Mouse (Mus musculus): ENCODE data around the gene Jsrp1.

- TF ChIP-seq CTCF (conservative IDR thresholded peaks at IDR 0.05; ENCODE audit: insufficient read depth, insufficient read length, low read depth, low read length) (no peak), POLR2A (IDR thresholded peaks at IDR 0.05; ENCODE audit: low read depth, low read length) (no peak)
Measured at GRCm38 (mm10) chr10:80845732-80846131, 32.4 kb upstream of the Jsrp1 start.

All from kidney, adult 2 months (tissue).